Mouse (Mus musculus): ENCODE results near the gene Inpp5a. TPM values are rescaled to one million over a fixed set of nuclear protein-coding genes. Genes with fewer than 3 reads are reported as not detected.

The Inpp5a gene
- polyA plus RNA-seq, 1 experiment from 2014 or later = 69.8 TPM

- 22% methylated on average over 2 of the region's 2 CpGs for WGBS (ENCODE audit: insufficient replicate concordance)
- Histone ChIP-seq H3K36me3 (ENCODE audit: control insufficient read depth, insufficient read depth, low read length) (no peaks in the 10 kb centered on the region), H3K4me3 (ENCODE audit: low read depth, low read length) (no peak overlapping the region), H3K4me1 (ENCODE audit: control insufficient read depth, insufficient read depth, low read length) (peaks cover 43% of the 10 kb centered on the region), H3K9me3 (replicated peaks; ENCODE audit: control insufficient read depth, low read length) (no peaks in the 10 kb centered on the region), H3K9ac (ENCODE audit: low read depth, low read length) (no peak overlapping the region), H3K4me2 (0 out of 2 replicates have a peak overlapping the region, but pooled peaks have one; percentile 21), H3K27ac (ENCODE audit: low read depth, low read length) (peak overlapping the region; percentile 71), H3K27me3 (ENCODE audit: control insufficient read depth, insufficient read depth, low read length) (no peaks in the 10 kb centered on the region)
- peak; percentile 25; the same call in 1 of the 2 replicates for ATAC-seq (replicated peaks; ENCODE audit: insufficient number of reproducible peaks, low FRiP score, low TSS enrichment)
These were observed 63.3 kb downstream of the Inpp5a start for GRCm38 (mm10) chr7:139452199-139452598.

- ATAC-seq (replicated peaks; ENCODE audit: insufficient number of reproducible peaks, low FRiP score, low TSS enrichment) = no peak
- Histone ChIP-seq H3K36me3 (ENCODE audit: control insufficient read depth, insufficient read depth, low read length) (no peaks in the 10 kb centered on the region), H3K27ac (ENCODE audit: low read depth, low read length) (peak overlapping the region; percentile 17; the same call in 1 of the 2 replicates), H3K4me1 (ENCODE audit: control insufficient read depth, insufficient read depth, low read length) (peaks cover 43% of the 10 kb centered on the region), H3K9me3 (replicated peaks; ENCODE audit: control insufficient read depth, low read length) (no peaks in the 10 kb centered on the region), H3K9ac (ENCODE audit: low read depth, low read length) (no peak overlapping the region), H3K27me3 (ENCODE audit: control insufficient read depth, insufficient read depth, low read length) (no peaks in the 10 kb centered on the region), H3K4me3 (ENCODE audit: low read depth, low read length) (no peak overlapping the region), H3K4me2 (no peak overlapping the region)
- WGBS (ENCODE audit: insufficient replicate concordance) = 71% methylated on average over 1 of the region's 1 CpGs
These were observed 64.3 kb downstream of the Inpp5a start for GRCm38 (mm10) chr7:139453198-139453597.

- no peak overlapping the region for H3K9ac ChIP-seq (ENCODE audit: low read depth, low read length)
- ATAC-seq (replicated peaks; ENCODE audit: insufficient number of reproducible peaks, low FRiP score, low TSS enrichment) = no peak
- H3K27ac ChIP-seq (ENCODE audit: low read depth, low read length) = no peak overlapping the region
- 71% methylated on average over 3 of the region's 3 CpGs for WGBS (ENCODE audit: insufficient replicate concordance)
- H3K27me3 ChIP-seq (ENCODE audit: control insufficient read depth, insufficient read depth, low read length) = no peaks in the 10 kb centered on the region
- no peaks in the 10 kb centered on the region for H3K9me3 ChIP-seq (replicated peaks; ENCODE audit: control insufficient read depth, low read length)
- H3K4me1 ChIP-seq (ENCODE audit: control insufficient read depth, insufficient read depth, low read length) = peaks cover 43% of the 10 kb centered on the region
- H3K36me3 ChIP-seq (ENCODE audit: control insufficient read depth, insufficient read depth, low read length) = no peaks in the 10 kb centered on the region
- H3K4me3 ChIP-seq (ENCODE audit: low read depth, low read length) = no peak overlapping the region
- H3K4me2 ChIP-seq = no peak overlapping the region
These were observed 65.4 kb downstream of the Inpp5a start for GRCm38 (mm10) chr7:139454285-139454684.

- Histone ChIP-seq H3K4me3 (ENCODE audit: low read depth, low read length) (no peak overlapping the region), H3K4me1 (ENCODE audit: control insufficient read depth, insufficient read depth, low read length) (peaks cover 33% of the 10 kb centered on the region), H3K9ac (ENCODE audit: low read depth, low read length) (no peak overlapping the region), H3K27me3 (ENCODE audit: control insufficient read depth, insufficient read depth, low read length) (no peaks in the 10 kb centered on the region), H3K27ac (ENCODE audit: low read depth, low read length) (no peak overlapping the region), H3K36me3 (ENCODE audit: control insufficient read depth, insufficient read depth, low read length) (no peaks in the 10 kb centered on the region), H3K4me2 (no peak overlapping the region), H3K9me3 (replicated peaks; ENCODE audit: control insufficient read depth, low read length) (no peaks in the 10 kb centered on the region)
- 79% methylated on average over 6 of the region's 6 CpGs for WGBS (ENCODE audit: insufficient replicate concordance)
- no peak for ATAC-seq (replicated peaks; ENCODE audit: insufficient number of reproducible peaks, low FRiP score, low TSS enrichment)
These were observed 67.8 kb downstream of the Inpp5a start for GRCm38 (mm10) chr7:139456759-139457158.

GRCm38 (mm10) chr7:139461344-139461743 is 72.4 kb downstream of the Inpp5a start:
- H3K9ac ChIP-seq (ENCODE audit: low read depth, low read length) = no peak overlapping the region
- H3K4me2 ChIP-seq = no peak overlapping the region
- no peaks in the 10 kb centered on the region for H3K36me3 ChIP-seq (ENCODE audit: control insufficient read depth, insufficient read depth, low read length)
- no peak overlapping the region for H3K27ac ChIP-seq (ENCODE audit: low read depth, low read length)
- H3K4me1 ChIP-seq (ENCODE audit: control insufficient read depth, insufficient read depth, low read length) = peaks cover 20% of the 10 kb centered on the region
- H3K4me3 ChIP-seq (ENCODE audit: low read depth, low read length) = no peak overlapping the region
- ATAC-seq (replicated peaks; ENCODE audit: insufficient number of reproducible peaks, low FRiP score, low TSS enrichment) = no peak
- H3K27me3 ChIP-seq (ENCODE audit: control insufficient read depth, insufficient read depth, low read length) = no peaks in the 10 kb centered on the region
- WGBS (ENCODE audit: insufficient replicate concordance) = 85% methylated on average over 12 of the region's 12 CpGs
- no peaks in the 10 kb centered on the region for H3K9me3 ChIP-seq (replicated peaks; ENCODE audit: control insufficient read depth, low read length)

- peaks cover 28% of the 10 kb centered on the region for H3K4me1 ChIP-seq (ENCODE audit: control insufficient read depth, insufficient read depth, low read length)
- H3K9me3 ChIP-seq (replicated peaks; ENCODE audit: control insufficient read depth, low read length) = no peaks in the 10 kb centered on the region
- H3K4me3 ChIP-seq (ENCODE audit: low read depth, low read length) = no peak overlapping the region
- no peaks in the 10 kb centered on the region for H3K36me3 ChIP-seq (ENCODE audit: control insufficient read depth, insufficient read depth, low read length)
- H3K4me2 ChIP-seq = no peak overlapping the region
- ATAC-seq (replicated peaks; ENCODE audit: insufficient number of reproducible peaks, low FRiP score, low TSS enrichment) = no peak
- H3K27me3 ChIP-seq (ENCODE audit: control insufficient read depth, insufficient read depth, low read length) = no peaks in the 10 kb centered on the region
- WGBS (ENCODE audit: insufficient replicate concordance) = 81% methylated on average over 10 of the region's 10 CpGs
- H3K27ac ChIP-seq (ENCODE audit: low read depth, low read length) = no peak overlapping the region
- no peak overlapping the region for H3K9ac ChIP-seq (ENCODE audit: low read depth, low read length)
These were observed 73.2 kb downstream of the Inpp5a start for GRCm38 (mm10) chr7:139462142-139462541.

- H3K4me3 ChIP-seq (ENCODE audit: low read depth, low read length) = no peak overlapping the region
- H3K4me1 ChIP-seq (ENCODE audit: control insufficient read depth, insufficient read depth, low read length) = peaks cover 50% of the 10 kb centered on the region
- H3K27ac ChIP-seq (ENCODE audit: low read depth, low read length) = no peak overlapping the region; the same call in 1 of the 2 replicates
- no peaks in the 10 kb centered on the region for H3K27me3 ChIP-seq (ENCODE audit: control insufficient read depth, insufficient read depth, low read length)
- no peak for ATAC-seq (replicated peaks; ENCODE audit: insufficient number of reproducible peaks, low FRiP score, low TSS enrichment)
- no peaks in the 10 kb centered on the region for H3K36me3 ChIP-seq (ENCODE audit: control insufficient read depth, insufficient read depth, low read length)
- no peaks in the 10 kb centered on the region for H3K9me3 ChIP-seq (replicated peaks; ENCODE audit: control insufficient read depth, low read length)
- WGBS (ENCODE audit: insufficient replicate concordance) = 67% methylated on average over 4 of the region's 4 CpGs
- no peak overlapping the region for H3K9ac ChIP-seq (ENCODE audit: low read depth, low read length)
- no peak overlapping the region for H3K4me2 ChIP-seq
These were observed 76.6 kb downstream of the Inpp5a start for GRCm38 (mm10) chr7:139465538-139465937.

- ATAC-seq (replicated peaks; ENCODE audit: insufficient number of reproducible peaks, low FRiP score, low TSS enrichment) = no peak
- Histone ChIP-seq H3K4me1 (ENCODE audit: control insufficient read depth, insufficient read depth, low read length) (peaks cover 49% of the 10 kb centered on the region), H3K9ac (ENCODE audit: low read depth, low read length) (peak overlapping the region; percentile 61), H3K27me3 (ENCODE audit: control insufficient read depth, insufficient read depth, low read length) (no peaks in the 10 kb centered on the region), H3K9me3 (replicated peaks; ENCODE audit: control insufficient read depth, low read length) (no peaks in the 10 kb centered on the region), H3K4me2 (no peak overlapping the region), H3K27ac (ENCODE audit: low read depth, low read length) (peak overlapping the region; percentile 97), H3K4me3 (ENCODE audit: low read depth, low read length) (no peak overlapping the region), H3K36me3 (ENCODE audit: control insufficient read depth, insufficient read depth, low read length) (no peaks in the 10 kb centered on the region)
- WGBS (ENCODE audit: insufficient replicate concordance) = 14% methylated on average over 6 of the region's 7 CpGs
These were observed 77.7 kb downstream of the Inpp5a start for GRCm38 (mm10) chr7:139466484-139467176.
